Mouse (Mus musculus): ENCODE results near the gene Spsb2.

DNA sequence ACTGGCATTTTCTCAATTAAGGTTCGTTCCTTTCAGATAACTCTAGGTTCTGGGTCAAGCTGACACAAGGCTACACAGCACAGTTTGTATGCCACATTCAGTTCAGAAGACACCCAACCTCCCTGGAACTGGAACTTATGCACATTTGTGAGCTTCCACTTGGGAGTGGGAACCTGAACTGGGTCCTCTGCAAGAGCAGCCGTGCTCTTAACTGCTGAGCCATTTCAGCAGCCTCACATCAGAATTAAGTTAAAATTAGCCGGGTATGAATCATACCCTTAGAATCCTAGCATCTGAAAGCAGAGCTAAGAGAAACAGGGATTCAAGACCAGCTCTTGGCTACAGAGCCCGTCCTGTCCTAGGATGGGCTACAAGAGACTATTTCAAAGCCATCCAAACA, 1.1 kb upstream of the Spsb2 start:
- no peak for TF ChIP-seq HCFC1 (IDR thresholded peaks at IDR 0.05; ENCODE audit: borderline replicate concordance, insufficient read depth, low read length)
- no peak for TF ChIP-seq MAFK (IDR thresholded peaks at IDR 0.05; ENCODE audit: insufficient read depth, low read depth, low read length)
